Mouse (Mus musculus): ENCODE data around the gene Cdh23. TPM values are rescaled to one million over a fixed set of nuclear protein-coding genes. Genes with fewer than 3 reads are reported as not detected.

Gene Cdh23
- polyA plus RNA-seq, 1 experiment from 2014 or later = 0.19 TPM

DNA sequence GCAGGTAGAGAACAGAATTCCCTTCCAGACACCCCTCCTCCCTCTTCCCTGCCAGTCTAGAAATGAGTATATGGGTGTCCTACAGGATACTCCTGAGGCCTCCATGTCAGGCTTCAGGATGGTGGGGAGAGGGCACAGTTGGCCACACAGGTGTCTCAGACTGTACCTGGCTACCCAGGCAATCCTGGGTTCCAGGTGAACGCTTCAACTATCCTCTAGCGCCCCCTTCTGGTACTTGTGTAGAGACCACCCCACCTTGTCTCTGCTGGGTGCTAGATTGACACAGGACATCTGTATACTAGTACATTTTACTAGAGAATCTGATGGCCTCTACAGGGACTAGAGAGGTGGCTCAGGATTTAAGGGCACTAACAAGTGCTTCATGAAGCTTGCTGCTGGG is 253.2 kb downstream of the Cdh23 start:
- Histone ChIP-seq H3K9me3 (replicated peaks) (0 out of 2 replicates have a peak, but pooled peaks cover 5% of the 10 kb centered on the region), H3K27me3 (replicated peaks) (no peaks in the 10 kb centered on the region), H3K4me3 (no peak overlapping the region), H3K9ac (no peak overlapping the region), H3K4me2 (no peak overlapping the region), H3K4me1 (no peaks in the 10 kb centered on the region), H3K27ac (no peak overlapping the region), H3K36me3 (no peaks in the 10 kb centered on the region)
- no peak for ATAC-seq
- 3% methylated on average over 2 of the region's 2 CpGs for WGBS (ENCODE audit: insufficient replicate concordance)

DNA sequence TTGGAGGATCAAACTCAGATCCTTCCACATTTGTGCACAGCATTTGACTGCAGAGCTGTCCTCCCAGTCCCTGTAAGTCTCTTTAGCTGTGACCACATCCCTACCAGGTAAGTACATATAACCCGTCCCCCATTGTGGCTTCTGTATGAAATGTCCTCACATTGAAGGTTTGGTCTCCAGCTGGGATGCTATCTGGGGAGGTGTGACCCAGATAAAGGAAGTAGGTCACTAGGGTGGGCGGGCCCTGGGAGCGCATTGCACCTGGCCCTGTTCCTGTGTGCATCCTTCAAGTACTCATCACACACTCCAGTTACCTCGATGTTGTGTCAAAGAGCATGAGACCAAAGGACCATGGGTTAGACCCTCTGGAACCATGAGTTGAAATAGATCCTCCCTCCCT is 254.0 kb downstream of the Cdh23 start:
- Histone ChIP-seq H3K27me3 (replicated peaks) (no peaks in the 10 kb centered on the region), H3K27ac (no peak overlapping the region), H3K4me2 (no peak overlapping the region), H3K36me3 (no peaks in the 10 kb centered on the region), H3K4me3 (no peak overlapping the region), H3K4me1 (no peaks in the 10 kb centered on the region), H3K9me3 (replicated peaks) (0 out of 2 replicates have a peak, but pooled peaks cover 5% of the 10 kb centered on the region), H3K9ac (no peak overlapping the region)
- 50% methylated on average over 4 of the region's 4 CpGs for WGBS (ENCODE audit: insufficient replicate concordance)
- ATAC-seq = no peak

DNA sequence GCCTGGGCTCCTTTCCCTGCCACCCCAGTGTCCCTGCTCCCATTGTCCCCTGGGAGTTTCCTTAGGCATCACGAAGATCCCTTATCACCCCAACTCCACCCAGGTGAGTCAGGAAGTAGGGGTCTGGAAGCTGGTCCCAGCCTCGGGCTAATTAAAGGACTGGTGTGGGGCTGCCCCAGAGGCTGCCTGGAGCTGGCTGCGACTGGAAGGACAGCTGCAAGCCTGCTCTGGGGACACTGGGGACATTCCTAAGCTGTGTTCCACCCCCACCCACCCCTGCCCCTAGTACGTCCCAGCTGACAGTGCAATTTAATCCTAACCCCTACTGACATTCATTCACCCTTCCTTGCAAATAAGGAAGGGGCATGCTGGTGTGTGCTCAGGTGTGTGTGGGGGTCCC is 263.6 kb downstream of the Cdh23 start:
- Histone ChIP-seq H3K9ac (no peak overlapping the region), H3K4me1 (no peaks in the 10 kb centered on the region), H3K9me3 (replicated peaks) (no peaks in the 10 kb centered on the region), H3K27ac (no peak overlapping the region), H3K4me2 (no peak overlapping the region), H3K36me3 (no peaks in the 10 kb centered on the region), H3K27me3 (replicated peaks) (0 out of 2 replicates have a peak, but pooled peaks cover 4% of the 10 kb centered on the region), H3K4me3 (no peak overlapping the region)
- WGBS (ENCODE audit: insufficient replicate concordance) = 27% methylated on average over 4 of the region's 4 CpGs
- ATAC-seq = no peak

DNA sequence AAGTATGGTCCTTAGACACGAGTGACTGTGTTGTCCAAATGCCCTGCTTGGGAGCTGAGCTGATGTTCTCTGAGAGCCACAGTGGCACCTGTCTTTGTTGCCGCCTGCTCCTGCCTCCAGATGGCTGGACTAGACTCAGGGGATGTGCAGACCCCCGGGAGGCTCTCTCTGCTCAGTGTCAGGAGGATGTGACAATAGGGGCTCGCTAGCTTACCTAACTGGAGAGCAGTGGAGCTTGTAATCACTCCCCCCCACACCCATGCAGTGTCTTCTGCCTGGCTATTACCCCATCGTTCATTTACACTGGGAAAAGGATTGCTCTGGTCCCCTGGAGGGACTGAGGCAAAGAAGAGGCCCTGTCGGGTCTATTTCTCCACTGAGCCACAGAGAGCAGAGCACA is 265.7 kb downstream of the Cdh23 start:
- Histone ChIP-seq H3K4me3 (no peak overlapping the region), H3K4me2 (no peak overlapping the region), H3K9ac (no peak overlapping the region), H3K27me3 (replicated peaks) (0 out of 2 replicates have a peak, but pooled peaks cover 4% of the 10 kb centered on the region), H3K27ac (no peak overlapping the region), H3K4me1 (no peaks in the 10 kb centered on the region), H3K9me3 (replicated peaks) (no peaks in the 10 kb centered on the region), H3K36me3 (no peaks in the 10 kb centered on the region)
- ATAC-seq = no peak
- WGBS (ENCODE audit: insufficient replicate concordance) = 48% methylated on average over 6 of the region's 6 CpGs

DNA sequence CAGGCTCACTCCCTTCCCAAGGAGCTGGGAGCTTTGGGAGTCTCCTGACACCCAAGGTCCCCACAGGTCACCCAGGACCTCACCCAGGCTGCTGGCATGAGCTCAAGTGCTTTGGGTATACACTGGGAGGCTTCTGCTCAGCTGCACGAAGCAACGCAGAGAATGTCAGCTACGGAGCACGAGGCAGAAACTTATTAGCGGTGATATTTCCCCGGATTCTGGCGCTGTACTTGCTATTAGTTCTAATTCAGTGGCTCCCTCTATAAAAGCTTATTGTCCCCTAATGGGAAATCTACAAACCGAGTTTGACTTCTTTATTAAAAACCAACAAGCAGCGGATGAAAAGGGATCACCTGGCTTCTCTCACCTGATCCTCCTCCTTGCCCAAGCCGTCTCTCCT is 266.3 kb downstream of the Cdh23 start:
- H3K27me3 ChIP-seq (replicated peaks) = no peaks in the 10 kb centered on the region
- H3K9me3 ChIP-seq (replicated peaks) = no peaks in the 10 kb centered on the region
- H3K36me3 ChIP-seq = no peaks in the 10 kb centered on the region
- H3K27ac ChIP-seq = no peak overlapping the region
- H3K4me1 ChIP-seq = no peaks in the 10 kb centered on the region
- no peak overlapping the region for H3K4me2 ChIP-seq
- no peak overlapping the region for H3K9ac ChIP-seq
- ATAC-seq = no peak
- H3K4me3 ChIP-seq = no peak overlapping the region
- 77% methylated on average over 10 of the region's 10 CpGs for WGBS (ENCODE audit: insufficient replicate concordance)

DNA sequence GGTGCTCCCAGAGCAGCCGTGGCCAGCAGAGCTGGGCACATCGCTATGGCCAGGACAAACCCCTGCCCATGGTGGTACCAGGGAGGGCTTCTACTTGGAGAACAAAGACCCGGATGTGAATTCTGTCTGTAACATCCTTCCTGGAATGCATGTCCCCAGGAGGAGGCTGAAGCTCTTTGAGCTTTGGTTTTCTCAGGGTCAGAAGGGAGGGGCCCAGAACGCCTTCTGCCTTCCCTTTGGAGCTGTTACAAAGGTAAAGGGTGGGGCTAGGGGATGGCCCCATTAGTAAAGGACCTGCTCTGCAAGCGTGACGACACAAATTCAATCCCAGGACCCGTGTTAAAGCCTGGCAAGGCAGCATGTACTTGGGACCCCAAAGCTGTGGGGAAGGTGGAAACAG is 273.5 kb downstream of the Cdh23 start:
- Histone ChIP-seq H3K4me3 (no peak overlapping the region), H3K36me3 (no peaks in the 10 kb centered on the region), H3K9me3 (replicated peaks) (no peaks in the 10 kb centered on the region), H3K4me2 (no peak overlapping the region), H3K4me1 (no peaks in the 10 kb centered on the region), H3K27me3 (replicated peaks) (no peaks in the 10 kb centered on the region), H3K27ac (no peak overlapping the region), H3K9ac (no peak overlapping the region)
- WGBS (ENCODE audit: insufficient replicate concordance) = 62% methylated on average over 7 of the region's 7 CpGs
- no peak for ATAC-seq

DNA sequence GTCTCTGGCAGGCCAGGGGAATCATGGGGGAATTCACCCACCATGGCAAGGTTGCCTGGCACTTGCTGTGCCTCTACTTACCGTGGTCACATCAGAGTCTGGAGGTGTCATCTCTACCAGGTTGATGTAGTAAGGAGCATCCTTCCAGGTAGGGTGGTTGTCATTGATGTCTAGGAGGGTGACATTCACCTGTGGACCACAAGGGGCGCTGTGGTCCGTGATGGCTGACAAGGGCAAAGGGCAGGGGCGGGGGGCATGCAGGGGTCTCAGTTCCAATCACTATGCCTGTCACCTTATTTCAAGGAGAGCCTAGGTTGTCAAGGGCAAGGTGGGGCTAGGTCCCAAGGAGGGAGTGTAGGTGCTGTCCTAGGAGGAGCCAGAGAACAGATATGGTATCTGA is 276.7 kb downstream of the Cdh23 start:
- no peak overlapping the region for H3K4me2 ChIP-seq
- no peaks in the 10 kb centered on the region for H3K27me3 ChIP-seq (replicated peaks)
- ATAC-seq = no peak
- no peaks in the 10 kb centered on the region for H3K4me1 ChIP-seq
- H3K9me3 ChIP-seq (replicated peaks) = no peaks in the 10 kb centered on the region
- H3K27ac ChIP-seq = no peak overlapping the region
- no peak overlapping the region for H3K9ac ChIP-seq
- no peaks in the 10 kb centered on the region for H3K36me3 ChIP-seq
- no peak overlapping the region for H3K4me3 ChIP-seq
- WGBS (ENCODE audit: insufficient replicate concordance) = 20% methylated on average over 4 of the region's 4 CpGs

DNA sequence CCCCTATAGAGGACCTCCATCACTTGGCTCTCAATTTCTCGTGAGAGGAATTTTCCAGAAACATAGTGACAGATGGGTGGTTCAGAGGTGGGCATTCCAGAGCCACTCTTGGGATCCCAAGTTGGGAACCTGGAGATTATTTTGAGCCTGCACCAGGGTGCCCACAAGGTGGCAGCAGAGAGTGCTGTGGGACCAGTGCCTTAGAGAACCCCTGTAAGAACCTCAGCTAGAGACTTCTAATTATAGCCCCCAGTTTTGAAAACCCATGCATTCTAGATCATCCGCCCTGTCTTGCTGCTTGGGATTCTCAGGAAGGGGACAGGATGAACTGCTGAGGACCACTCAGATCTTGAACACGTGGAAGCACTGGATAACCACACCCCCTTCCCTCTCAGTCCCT is 278.2 kb downstream of the Cdh23 start:
- Histone ChIP-seq H3K4me3 (no peak overlapping the region), H3K9me3 (replicated peaks) (no peaks in the 10 kb centered on the region), H3K9ac (no peak overlapping the region), H3K4me1 (no peaks in the 10 kb centered on the region), H3K27ac (no peak overlapping the region), H3K27me3 (replicated peaks) (no peaks in the 10 kb centered on the region), H3K4me2 (no peak overlapping the region), H3K36me3 (no peaks in the 10 kb centered on the region)
- ATAC-seq = no peak
- 3% methylated on average over 3 of the region's 3 CpGs for whole genome bisulfite sequencing (ENCODE audit: insufficient replicate concordance)

DNA sequence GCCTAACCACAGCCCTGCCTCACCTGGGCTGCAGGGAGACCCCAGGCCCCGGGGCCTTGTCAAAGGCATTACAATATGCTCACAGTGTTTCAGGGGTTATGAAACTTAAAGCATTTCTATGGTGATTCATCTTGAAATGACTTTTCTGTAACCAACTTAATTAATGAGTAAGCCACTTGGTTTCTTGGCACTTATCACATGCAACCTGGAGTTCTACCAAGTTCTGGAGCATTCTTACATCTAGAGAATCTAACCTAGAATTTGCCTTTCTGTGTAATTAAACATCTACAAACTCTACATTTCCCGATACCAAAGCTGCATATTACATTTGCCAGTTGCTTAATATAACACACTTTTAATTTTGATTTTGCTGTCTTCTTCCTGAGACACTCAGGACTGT is 279.2 kb downstream of the Cdh23 start:
- Histone ChIP-seq H3K27ac (no peak overlapping the region), H3K36me3 (no peaks in the 10 kb centered on the region), H3K4me1 (no peaks in the 10 kb centered on the region), H3K27me3 (replicated peaks) (no peaks in the 10 kb centered on the region), H3K9ac (no peak overlapping the region), H3K4me2 (no peak overlapping the region), H3K4me3 (no peak overlapping the region), H3K9me3 (replicated peaks) (no peaks in the 10 kb centered on the region)
- no peak for ATAC-seq
- WGBS (ENCODE audit: insufficient replicate concordance) = 61% methylated on average over 2 of the region's 2 CpGs

DNA sequence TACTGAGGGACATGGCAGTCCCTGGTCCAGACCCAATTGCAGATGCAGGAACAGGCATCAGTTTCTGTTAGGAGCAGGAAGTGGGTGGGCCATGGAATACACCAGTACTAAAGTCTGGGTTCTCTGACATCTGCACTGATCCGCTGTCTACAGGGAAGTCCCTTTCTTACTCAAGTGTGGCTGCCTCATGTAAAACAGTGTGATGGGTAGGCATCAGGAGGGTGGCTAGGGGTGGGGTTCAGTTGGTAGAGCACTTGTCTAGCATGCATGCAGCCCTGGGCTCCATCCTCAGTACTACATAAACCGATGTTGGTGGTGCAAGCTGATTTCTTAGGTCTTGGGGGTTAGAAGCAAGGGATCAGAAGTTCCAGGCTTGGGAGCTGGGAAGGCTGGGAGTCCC is 282.5 kb downstream of the Cdh23 start:
- peaks cover 4% of the 10 kb centered on the region for H3K27me3 ChIP-seq (replicated peaks)
- no peak overlapping the region for H3K9ac ChIP-seq
- H3K4me1 ChIP-seq = no peaks in the 10 kb centered on the region
- 52% methylated on average over 2 of the region's 2 CpGs for WGBS (ENCODE audit: insufficient replicate concordance)
- ATAC-seq = no peak
- no peaks in the 10 kb centered on the region for H3K36me3 ChIP-seq
- H3K27ac ChIP-seq = no peak overlapping the region
- H3K4me2 ChIP-seq = no peak overlapping the region
- H3K4me3 ChIP-seq = no peak overlapping the region
- H3K9me3 ChIP-seq (replicated peaks) = no peaks in the 10 kb centered on the region

DNA sequence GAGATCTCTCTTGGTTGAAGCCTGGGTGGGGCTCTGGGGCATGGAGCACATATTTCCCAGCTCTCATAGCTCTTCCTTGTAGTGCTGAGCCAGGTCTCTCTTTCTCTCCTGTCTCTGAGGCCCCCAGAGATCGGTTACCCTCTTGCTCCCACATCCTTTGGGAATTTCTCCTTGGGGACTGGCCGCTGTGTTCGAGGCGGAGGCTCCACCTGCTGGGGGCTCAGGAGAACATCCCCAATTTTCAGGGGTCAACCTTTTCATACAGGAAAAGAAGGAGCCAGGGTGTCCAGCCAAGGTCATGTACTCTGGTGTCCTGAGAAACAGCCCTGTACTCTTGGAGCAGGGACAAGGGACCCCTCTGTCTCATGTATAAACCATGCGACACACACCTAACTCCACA is 284.5 kb downstream of the Cdh23 start:
- no peaks in the 10 kb centered on the region for H3K9me3 ChIP-seq (replicated peaks)
- no peak for ATAC-seq
- peaks cover 4% of the 10 kb centered on the region for H3K27me3 ChIP-seq (replicated peaks)
- 24% methylated on average over 5 of the region's 5 CpGs for WGBS (ENCODE audit: insufficient replicate concordance)
- H3K4me2 ChIP-seq = no peak overlapping the region
- no peak overlapping the region for H3K9ac ChIP-seq
- H3K4me3 ChIP-seq = no peak overlapping the region
- no peaks in the 10 kb centered on the region for H3K36me3 ChIP-seq
- H3K27ac ChIP-seq = no peak overlapping the region
- H3K4me1 ChIP-seq = no peaks in the 10 kb centered on the region

DNA sequence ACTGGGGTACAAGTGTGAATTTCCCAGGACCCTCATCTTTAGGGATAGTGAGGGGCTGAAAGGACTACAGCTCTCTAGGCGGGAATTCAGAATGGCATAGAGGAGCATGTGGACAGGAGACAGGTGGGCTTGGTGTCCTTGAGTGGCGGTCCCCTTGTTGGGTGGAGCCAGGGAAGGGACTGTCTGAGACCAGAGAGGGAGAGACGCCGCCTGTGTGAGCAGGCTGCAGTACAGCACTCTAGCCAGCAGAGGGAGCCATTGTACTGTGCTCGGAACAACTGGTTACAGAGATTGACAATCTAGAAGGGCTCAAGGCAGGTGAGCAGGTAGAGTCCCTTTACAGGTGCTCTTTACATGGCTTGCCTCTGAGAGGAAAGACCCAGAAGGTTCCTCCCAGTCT is 288.5 kb downstream of the Cdh23 start:
- Histone ChIP-seq H3K4me2 (no peak overlapping the region), H3K27ac (no peak overlapping the region), H3K27me3 (replicated peaks) (peaks cover 12% of the 10 kb centered on the region), H3K9ac (no peak overlapping the region), H3K4me1 (no peaks in the 10 kb centered on the region), H3K36me3 (no peaks in the 10 kb centered on the region), H3K4me3 (no peak overlapping the region), H3K9me3 (replicated peaks) (no peaks in the 10 kb centered on the region)
- ATAC-seq = no peak
- 1% methylated on average over 5 of the region's 5 CpGs for WGBS (ENCODE audit: insufficient replicate concordance)

DNA sequence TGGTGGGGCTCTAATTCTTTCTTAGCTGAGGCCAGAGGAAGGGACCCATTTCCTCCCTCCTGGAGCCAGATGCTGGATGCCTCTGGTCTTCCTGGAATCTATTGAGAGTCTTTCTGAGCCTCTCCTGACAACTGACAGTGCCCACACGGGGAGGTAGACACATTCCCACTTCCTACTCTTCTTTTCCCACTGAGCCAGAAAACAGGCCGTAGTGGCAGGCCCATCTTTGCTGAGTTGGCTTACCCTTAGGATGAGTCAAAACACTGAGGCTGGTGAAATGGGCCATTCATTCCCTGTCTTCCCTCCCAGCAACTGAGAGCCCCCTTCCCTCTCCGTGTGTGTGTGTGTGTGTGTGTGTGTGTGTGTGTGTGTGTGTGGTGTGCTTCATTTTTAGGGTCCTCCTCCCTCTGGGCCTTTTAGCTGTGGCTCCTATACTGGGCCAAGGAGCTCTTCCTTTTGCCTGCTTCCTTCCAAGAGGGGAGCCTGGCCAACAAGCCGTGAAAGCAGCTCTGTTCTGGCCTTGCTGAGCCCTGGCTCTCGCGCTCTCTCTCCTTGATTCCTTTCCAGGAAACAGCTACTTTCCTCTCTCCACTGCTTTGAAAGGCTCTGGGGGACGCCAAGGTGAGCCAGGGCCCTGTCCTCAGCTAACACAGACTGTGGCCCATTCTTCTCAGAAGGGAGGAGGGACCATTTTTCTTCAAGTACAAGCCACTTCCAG is 290.7 kb downstream of the Cdh23 start:
- WGBS (ENCODE audit: insufficient replicate concordance) = 49% methylated on average over 7 of the region's 7 CpGs
- H3K4me3 ChIP-seq = no peak overlapping the region
- ATAC-seq = no peak
- no peaks in the 10 kb centered on the region for H3K36me3 ChIP-seq
- no peak overlapping the region for H3K9ac ChIP-seq
- no peaks in the 10 kb centered on the region for H3K9me3 ChIP-seq (replicated peaks)
- H3K4me2 ChIP-seq = no peak overlapping the region
- peaks cover 17% of the 10 kb centered on the region for H3K27me3 ChIP-seq (replicated peaks)
- H3K27ac ChIP-seq = no peak overlapping the region
- no peaks in the 10 kb centered on the region for H3K4me1 ChIP-seq

All from liver, embryonic 12.5 days (tissue).